Mouse (Mus musculus) lung, postnatal 0 days (tissue): ENCODE data around the gene Itgb1.

ENCODE experiments used
- CTCF ChIP-seq: IDR thresholded peaks from 2 replicates; pipeline ENCODE4 v1.5.1; 2016; ENCODE audit warnings: antibody characterized with exemption, mild to moderate bottlenecking
- EP300 ChIP-seq: IDR thresholded peaks from 2 replicates; pipeline ENCODE4 v1.6.1; 2016; ENCODE audit warnings: antibody characterized with exemption, mild to moderate bottlenecking, control low read depth

- TF ChIP-seq CTCF: no peak
- TF ChIP-seq EP300: no peak
Measured at GRCm38 (mm10) chr8:128681970-128682369, 3.5 kb upstream of the Itgb1 start.
